Mouse (Mus musculus) limb, embryonic 13.5 days (tissue): ENCODE measurements around the gene Bco2. TPM values are rescaled to one million over a fixed set of nuclear protein-coding genes. Genes with fewer than 3 reads are reported as not detected.

Experiments
- ATAC-seq: fragments of 200-750 bp; cut with Nextera tagmentation; 2 replicates; pipeline ENCODE4 v1.8.0; 2017; ENCODE audit warnings: low read depth, moderate number of reproducible peaks, moderate TSS enrichment; ENCODE audit not compliant: low FRiP score
- H3K27ac ChIP-seq: fragments of 300-500 bp; sonication (generic); 2 replicates; pipeline ENCODE4 v1.5.1; 2015; ENCODE audit warnings: inconsistent platforms, mild to moderate bottlenecking, moderate library complexity
- H3K27me3 ChIP-seq: fragments of 300-500 bp; sonication (generic); 2 replicates; pipeline ENCODE4 v1.6.1; 2015; ENCODE audit warnings: mild to moderate bottlenecking, inconsistent platforms
- H3K36me3 ChIP-seq: fragments of 300-500 bp; sonication (generic); 2 replicates; pipeline ENCODE4 v1.6.1; 2015; ENCODE audit warnings: inconsistent platforms, mild to moderate bottlenecking, moderate library complexity
- H3K4me1 ChIP-seq: fragments of 300-500 bp; sonication (generic); 2 replicates; pipeline ENCODE4 v1.6.1; 2015; ENCODE audit warnings: inconsistent platforms
- H3K4me2 ChIP-seq: fragments of 300-500 bp; sonication (generic); replicated peaks from 2 replicates; pipeline ENCODE4 v1.6.1; 2015; ENCODE audit warnings: inconsistent platforms, mild to moderate bottlenecking, moderate library complexity
- H3K4me3 ChIP-seq: fragments of 300-500 bp; sonication (generic); 2 replicates; pipeline ENCODE4 v1.5.1; 2015; ENCODE audit warnings: moderate library complexity, mild to moderate bottlenecking, inconsistent platforms
- H3K9ac ChIP-seq: fragments of 300-500 bp; sonication (generic); 2 replicates; pipeline ENCODE4 v1.6.1; 2015; ENCODE audit warnings: mild to moderate bottlenecking, inconsistent platforms
- H3K9me3 ChIP-seq: fragments of 300-500 bp; sonication (generic); 2 replicates; pipeline ENCODE4 v1.6.1; 2016; ENCODE audit warnings: inconsistent platforms
- WGBS: fragments of 180-500 bp; shearing (Covaris S2); methylation state at CpG from one replicate; pipeline ENCODE4 v1.1.7; 2015; 5-methylcytosine and 5-hydroxymethylcytosine counted together
- polyA plus RNA-seq: library from polyadenylated mRNA; unstranded; fragments of >200 nt; fragmentation: Nextera tagmentation; extraction: Ambion mirVana; gene quantifications from 2 replicates; pipeline ENCODE4 v1.2.1, GENCODE M21; 2015

The Bco2 gene
- polyA plus RNA-seq, 1 experiment from 2014 or later = 0.15 TPM

- ATAC-seq = peak; percentile 96
- Histone ChIP-seq H3K4me2 (peak within 1 kb of the TSS; percentile 76), H3K4me3 (peak within 1 kb of the TSS; percentile 73), H3K4me1 (peaks cover 14% of the 10 kb centered on the region), H3K9ac (peak within 1 kb of the TSS; percentile 74), H3K27ac (no peak within 1 kb of the TSS; the same call in 1 of the 2 replicates), H3K36me3 (no peaks in the 10 kb centered on the region), H3K27me3 (no peaks in the 10 kb centered on the region), H3K9me3 (no peaks in the 10 kb centered on the region)
- WGBS = 0% methylated on average over 54 of the region's 54 CpGs
Observed at GRCm38 (mm10) chr9:50528293-50528892, 26.6 kb downstream of the Bco2 start, which contains the start of gene Pts. TSS of gene Pts (minus strand) at chr9:50528724.

- peak overlapping the region; percentile 74 for H3K9ac ChIP-seq
- no peak for ATAC-seq
- no peaks in the 10 kb centered on the region for H3K27me3 ChIP-seq
- H3K4me3 ChIP-seq = peak overlapping the region; percentile 73
- no peaks in the 10 kb centered on the region for H3K9me3 ChIP-seq
- 47% methylated on average over 7 of the region's 7 CpGs for WGBS
- peaks cover 14% of the 10 kb centered on the region for H3K4me1 ChIP-seq
- no peaks in the 10 kb centered on the region for H3K36me3 ChIP-seq
- no peak overlapping the region for H3K27ac ChIP-seq
- H3K4me2 ChIP-seq = peak overlapping the region; percentile 76
Observed at GRCm38 (mm10) chr9:50527860-50528259, 27.1 kb downstream of the Bco2 start.

- H3K4me3 ChIP-seq = no peak overlapping the region
- H3K27ac ChIP-seq = no peak overlapping the region
- peaks cover 14% of the 10 kb centered on the region for H3K4me1 ChIP-seq
- 51% methylated on average over 5 of the region's 5 CpGs for WGBS
- no peak overlapping the region for H3K9ac ChIP-seq
- H3K36me3 ChIP-seq = peaks cover 7% of the 10 kb centered on the region
- no peak overlapping the region for H3K4me2 ChIP-seq
- H3K9me3 ChIP-seq = no peaks in the 10 kb centered on the region
- no peaks in the 10 kb centered on the region for H3K27me3 ChIP-seq
- ATAC-seq = no peak
Observed at GRCm38 (mm10) chr9:50525585-50525984, 29.4 kb downstream of the Bco2 start.

DNA sequence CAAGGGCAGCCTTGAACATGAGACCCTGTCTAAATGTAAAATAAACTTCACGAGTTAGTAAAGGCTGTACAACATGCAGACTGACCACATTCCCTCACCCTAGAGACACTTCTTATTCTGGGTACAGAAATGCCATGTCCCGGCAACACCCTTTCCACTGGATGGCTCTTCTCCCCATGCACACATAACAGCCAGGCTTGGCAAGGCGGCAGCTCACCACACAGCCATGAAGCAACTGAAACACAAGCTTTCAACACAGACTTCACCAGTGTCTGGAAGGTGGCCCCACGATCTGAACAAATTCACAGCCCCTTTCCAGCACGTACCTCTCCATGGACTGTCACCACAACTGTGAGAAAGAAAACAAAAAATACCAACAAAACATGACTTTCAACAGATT, 30.0 kb downstream of the Bco2 start:
- peaks cover 14% of the 10 kb centered on the region for H3K4me1 ChIP-seq
- ATAC-seq = no peak
- no peak overlapping the region for H3K9ac ChIP-seq
- H3K27ac ChIP-seq = no peak overlapping the region
- H3K27me3 ChIP-seq = no peaks in the 10 kb centered on the region
- H3K4me2 ChIP-seq = no peak overlapping the region
- H3K4me3 ChIP-seq = no peak overlapping the region
- H3K9me3 ChIP-seq = no peaks in the 10 kb centered on the region
- peaks cover 9% of the 10 kb centered on the region for H3K36me3 ChIP-seq
- WGBS = 88% methylated on average over 5 of the region's 5 CpGs

DNA sequence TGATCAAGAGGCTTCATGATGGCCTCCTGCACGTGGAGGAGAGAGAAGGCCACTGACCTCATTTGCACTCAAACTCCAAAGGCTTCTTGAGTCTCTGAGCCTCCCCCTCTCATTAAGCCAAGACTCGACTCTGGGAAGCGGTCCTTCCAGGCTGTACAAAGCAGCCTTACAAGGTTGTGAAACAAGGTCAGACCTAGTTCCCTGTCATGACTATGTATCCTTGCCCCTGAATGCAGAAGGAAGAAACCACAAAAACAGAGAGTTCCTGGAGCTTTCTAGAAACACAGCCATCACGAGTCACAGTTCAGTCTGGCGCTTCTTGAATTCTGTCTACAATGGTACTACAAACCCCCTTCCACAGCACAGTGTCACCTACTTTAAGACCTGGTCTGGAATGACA, 32.4 kb downstream of the Bco2 start:
- Histone ChIP-seq H3K27me3 (no peaks in the 10 kb centered on the region), H3K36me3 (peaks cover 9% of the 10 kb centered on the region), H3K4me3 (no peak overlapping the region), H3K4me2 (no peak overlapping the region), H3K4me1 (peaks cover 9% of the 10 kb centered on the region), H3K27ac (no peak overlapping the region), H3K9me3 (no peaks in the 10 kb centered on the region), H3K9ac (no peak overlapping the region)
- no peak for ATAC-seq
- 81% methylated on average over 5 of the region's 5 CpGs for WGBS

- H3K27ac ChIP-seq = no peak overlapping the region
Observed at GRCm38 (mm10) chr9:50521562-50521961, 33.4 kb downstream of the Bco2 start.

DNA sequence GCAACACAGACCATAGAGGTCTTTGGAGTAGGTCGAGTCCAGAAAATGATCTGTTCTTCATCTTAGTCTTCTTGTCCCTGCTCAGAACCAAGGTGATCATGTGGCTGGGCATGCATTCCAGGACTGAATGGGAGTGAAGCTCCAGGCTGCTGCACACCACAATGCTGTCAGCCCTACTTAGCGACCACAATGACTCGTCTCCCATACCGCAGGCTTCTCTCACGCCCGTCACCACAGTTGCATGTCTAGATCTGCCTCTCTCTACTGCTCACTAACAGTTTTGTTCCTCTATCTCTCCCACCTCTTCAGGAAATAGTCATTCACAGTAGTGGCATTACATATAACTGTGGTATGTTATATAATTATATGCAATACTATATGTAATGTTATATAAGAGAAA, 34.2 kb downstream of the Bco2 start:
- Histone ChIP-seq H3K9me3 (no peaks in the 10 kb centered on the region), H3K4me3 (no peak overlapping the region), H3K27me3 (no peaks in the 10 kb centered on the region), H3K36me3 (peaks cover 9% of the 10 kb centered on the region), H3K9ac (no peak overlapping the region), H3K27ac (no peak overlapping the region), H3K4me2 (no peak overlapping the region), H3K4me1 (no peaks in the 10 kb centered on the region)
- ATAC-seq = no peak
- WGBS = 85% methylated on average over 6 of the region's 6 CpGs

More at GRCm38 (mm10) chr9:50521562-50521961, 33.4 kb downstream of the Bco2 start:
- Histone ChIP-seq H3K4me2 (no peak overlapping the region), H3K36me3 (peaks cover 9% of the 10 kb centered on the region), H3K4me1 (0 out of 2 replicates have a peak, but pooled peaks cover under 1% of the 10 kb centered on the region), H3K4me3 (no peak overlapping the region), H3K9ac (no peak overlapping the region), H3K9me3 (no peaks in the 10 kb centered on the region), H3K27me3 (no peaks in the 10 kb centered on the region)
- ATAC-seq = no peak
- 56% methylated on average over 2 of the region's 2 CpGs for WGBS

DNA sequence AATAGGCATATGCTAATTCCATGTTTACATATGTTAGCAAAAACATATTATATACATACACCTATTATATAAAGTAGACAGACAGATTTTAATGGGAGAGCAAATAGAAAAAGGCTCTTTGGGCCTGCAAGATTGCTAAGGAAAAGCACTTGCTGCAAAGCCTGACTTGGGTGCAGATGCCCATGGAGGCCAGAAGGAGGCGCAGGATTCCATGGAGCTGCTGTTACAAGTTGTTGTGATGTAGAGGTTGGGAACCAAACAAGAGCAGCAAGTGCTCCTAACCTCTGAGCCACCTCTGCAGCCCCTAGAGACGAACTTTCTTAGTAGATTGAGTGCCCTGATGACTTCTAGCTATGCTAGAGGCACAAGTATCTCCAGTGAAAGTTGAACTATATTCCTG, 36.2 kb downstream of the Bco2 start:
- H3K4me3 ChIP-seq = no peak overlapping the region
- H3K9me3 ChIP-seq = no peaks in the 10 kb centered on the region
- H3K36me3 ChIP-seq = peaks cover 9% of the 10 kb centered on the region
- WGBS = 16% methylated on average over 2 of the region's 2 CpGs
- no peak for ATAC-seq
- H3K27ac ChIP-seq = no peak overlapping the region
- H3K4me2 ChIP-seq = no peak overlapping the region
- no peak overlapping the region for H3K9ac ChIP-seq
- no peaks in the 10 kb centered on the region for H3K27me3 ChIP-seq
- H3K4me1 ChIP-seq = no peaks in the 10 kb centered on the region

DNA sequence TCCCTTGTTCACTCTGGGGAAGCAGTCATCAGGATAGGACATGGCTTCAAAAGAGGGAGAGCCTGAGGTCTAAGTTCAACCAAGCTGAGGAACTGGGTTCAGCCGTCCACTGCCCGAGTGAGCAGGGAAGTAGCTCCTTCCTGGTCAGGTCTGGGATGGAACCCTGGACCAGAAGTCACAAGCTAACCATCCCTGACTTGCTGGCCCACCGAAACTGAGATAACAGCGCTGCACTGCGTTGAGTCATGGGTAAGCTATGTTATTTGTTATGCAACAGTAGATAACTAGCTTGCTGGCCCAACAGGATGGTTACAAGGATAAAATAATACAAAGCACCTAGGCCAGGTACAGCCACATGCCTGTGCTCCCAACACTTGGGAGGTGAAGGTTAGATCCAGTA, 39.5 kb downstream of the Bco2 start:
- Histone ChIP-seq H3K4me1 (no peaks in the 10 kb centered on the region), H3K36me3 (peaks cover under 1% of the 10 kb centered on the region; the same call in 1 of the 2 replicates), H3K4me3 (no peak overlapping the region), H3K9ac (no peak overlapping the region), H3K27me3 (no peaks in the 10 kb centered on the region), H3K9me3 (no peaks in the 10 kb centered on the region; the same call in 1 of the 2 replicates), H3K27ac (no peak overlapping the region), H3K4me2 (no peak overlapping the region)
- no peak for ATAC-seq
- WGBS = 87% methylated on average over 5 of the region's 5 CpGs

- H3K27ac ChIP-seq = no peak overlapping the region
- H3K36me3 ChIP-seq = no peaks in the 10 kb centered on the region
- ATAC-seq = no peak
- H3K27me3 ChIP-seq = no peaks in the 10 kb centered on the region
- H3K4me2 ChIP-seq = no peak overlapping the region
- no peaks in the 10 kb centered on the region; the same call in 1 of the 2 replicates for H3K4me1 ChIP-seq
- no peaks in the 10 kb centered on the region; the same call in 1 of the 2 replicates for H3K9me3 ChIP-seq
- WGBS = 81% methylated on average over 7 of the region's 7 CpGs
- H3K4me3 ChIP-seq = no peak overlapping the region
- H3K9ac ChIP-seq = no peak overlapping the region
Observed at GRCm38 (mm10) chr9:50507570-50507969, 47.4 kb downstream of the Bco2 start.

GRCm38 (mm10) chr9:50505405-50505804, 49.6 kb downstream of the Bco2 start:
- 72% methylated on average over 6 of the region's 6 CpGs for WGBS
- Histone ChIP-seq H3K9me3 (no peaks in the 10 kb centered on the region), H3K4me2 (no peak overlapping the region), H3K36me3 (no peaks in the 10 kb centered on the region), H3K4me1 (no peaks in the 10 kb centered on the region; the same call in 1 of the 2 replicates), H3K4me3 (no peak overlapping the region), H3K9ac (no peak overlapping the region), H3K27me3 (no peaks in the 10 kb centered on the region), H3K27ac (no peak overlapping the region)
- ATAC-seq = no peak

- Histone ChIP-seq H3K27ac (no peak overlapping the region), H3K27me3 (no peaks in the 10 kb centered on the region), H3K9ac (no peak overlapping the region), H3K4me3 (no peak overlapping the region), H3K4me1 (no peaks in the 10 kb centered on the region; the same call in 1 of the 2 replicates), H3K9me3 (no peaks in the 10 kb centered on the region), H3K4me2 (no peak overlapping the region), H3K36me3 (no peaks in the 10 kb centered on the region)
- 85% methylated on average over 3 of the region's 3 CpGs for WGBS
- no peak for ATAC-seq
Observed at GRCm38 (mm10) chr9:50502949-50503348, 52.0 kb downstream of the Bco2 start.

DNA sequence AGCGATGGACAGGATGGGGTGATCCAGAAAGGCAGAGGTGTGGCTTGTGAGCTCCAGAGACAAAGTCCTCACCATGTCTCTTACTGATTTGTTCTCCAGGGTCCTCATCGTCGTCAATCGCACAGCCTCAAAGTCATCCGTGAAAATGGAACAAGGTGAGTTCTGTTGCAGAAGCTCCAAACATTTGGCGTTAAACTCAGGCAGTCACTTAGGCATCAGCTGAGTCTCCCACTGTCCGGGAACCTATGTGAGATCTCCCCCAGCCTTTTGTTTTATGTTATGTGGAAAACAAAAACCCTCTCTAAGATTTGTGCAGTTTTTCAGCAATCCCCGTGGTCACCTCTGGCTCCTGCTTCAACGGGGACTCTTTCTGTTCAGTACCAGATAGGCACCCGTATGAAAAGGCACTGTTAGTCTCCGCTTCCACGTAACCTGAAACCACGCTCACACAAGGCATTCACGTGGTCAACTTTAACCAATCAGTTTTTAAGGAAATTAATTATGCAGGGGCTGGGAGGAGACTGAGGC, 53.9 kb downstream of the Bco2 start:
- peak overlapping the region; percentile 36 for H3K4me3 ChIP-seq
- peak overlapping the region; percentile 36 for H3K9ac ChIP-seq
- H3K9me3 ChIP-seq = no peaks in the 10 kb centered on the region
- H3K4me2 ChIP-seq = peak overlapping the region; percentile 54
- no peaks in the 10 kb centered on the region for H3K36me3 ChIP-seq
- no peaks in the 10 kb centered on the region; the same call in 1 of the 2 replicates for H3K4me1 ChIP-seq
- 23% methylated on average over 14 of the region's 14 CpGs for WGBS
- ATAC-seq = peak; percentile 94
- no peak overlapping the region for H3K27ac ChIP-seq
- no peaks in the 10 kb centered on the region for H3K27me3 ChIP-seq
